Mouse (Mus musculus) limb, embryonic 15.5 days (tissue): Measurements from ENCODE around the gene Pde6d. TPM values are rescaled to one million over a fixed set of nuclear protein-coding genes. Genes with fewer than 3 reads are reported as not detected.

ENCODE experiments used
- ATAC-seq: fragments of 200-750 bp; cut with Nextera tagmentation; 2 replicates; pipeline ENCODE4 v1.8.0; 2017; ENCODE audit warnings: low read depth, moderate TSS enrichment; ENCODE audit not compliant: insufficient number of reproducible peaks, low FRiP score, low TSS enrichment
- H3K27ac ChIP-seq: fragments of 300-500 bp; sonication (generic); 2 replicates; pipeline ENCODE4 v1.5.1; 2015; ENCODE audit warnings: moderate library complexity, mild to moderate bottlenecking, inconsistent platforms
- H3K27me3 ChIP-seq: fragments of 300-500 bp; sonication (generic); 2 replicates; pipeline ENCODE4 v1.6.1; 2015; ENCODE audit warnings: inconsistent platforms
- H3K36me3 ChIP-seq: fragments of 300-500 bp; sonication (generic); 2 replicates; pipeline ENCODE4 v1.6.1; 2015; ENCODE audit warnings: inconsistent platforms
- H3K4me1 ChIP-seq: fragments of 300-500 bp; sonication (generic); 2 replicates; pipeline ENCODE4 v1.6.1; 2015; ENCODE audit warnings: inconsistent platforms
- H3K4me2 ChIP-seq: fragments of 300-500 bp; sonication (generic); 2 replicates; pipeline ENCODE4 v1.6.1; 2015; ENCODE audit warnings: mild to moderate bottlenecking, inconsistent platforms
- H3K4me3 ChIP-seq: fragments of 300-500 bp; sonication (generic); 2 replicates; pipeline ENCODE4 v1.5.1; 2015; ENCODE audit warnings: mild to moderate bottlenecking, inconsistent platforms
- H3K9ac ChIP-seq: fragments of 300-500 bp; sonication (generic); 2 replicates; pipeline ENCODE4 v1.6.1; 2015; ENCODE audit warnings: inconsistent platforms
- H3K9me3 ChIP-seq: fragments of 300-500 bp; sonication (generic); 2 replicates; pipeline ENCODE4 v1.6.1; 2016; ENCODE audit warnings: inconsistent platforms
- WGBS: fragments of 180-500 bp; shearing (Covaris S2); methylation state at CpG from one replicate; pipeline ENCODE4 v1.1.7; 2015; 5-methylcytosine and 5-hydroxymethylcytosine counted together
- polyA plus RNA-seq: library from polyadenylated mRNA; unstranded; fragments of >200 nt; fragmentation: Nextera tagmentation; extraction: Ambion mirVana; gene quantifications from 2 replicates; pipeline ENCODE4 v1.2.1, GENCODE M21; 2015

Gene Pde6d
- polyA plus RNA-seq, 1 experiment from 2014 or later = 65.5 TPM

GRCm38 (mm10) chr1:86506420-86506819 lies 76.0 kb downstream of the Pde6d start:
- Histone ChIP-seq H3K4me1 (peaks cover 61% of the 10 kb centered on the region), H3K4me2 (no peak overlapping the region), H3K4me3 (no peak overlapping the region), H3K9me3 (no peaks in the 10 kb centered on the region), H3K9ac (no peak overlapping the region), H3K36me3 (no peaks in the 10 kb centered on the region), H3K27me3 (no peaks in the 10 kb centered on the region), H3K27ac (peak overlapping the region; percentile 43; the same call in 1 of the 2 replicates)
- ATAC-seq = no peak
- WGBS = 85% methylated on average over 5 of the region's 5 CpGs

- H3K9me3 ChIP-seq = no peaks in the 10 kb centered on the region
- H3K27ac ChIP-seq = peak overlapping the region; percentile 99
- 0 out of 2 replicates have a peak overlapping the region, but pooled peaks have one; percentile 26 for H3K9ac ChIP-seq
- no peak for ATAC-seq
- peak overlapping the region; percentile 52; the same call in 1 of the 2 replicates for H3K4me3 ChIP-seq
- no peaks in the 10 kb centered on the region for H3K36me3 ChIP-seq
- peaks cover 61% of the 10 kb centered on the region for H3K4me1 ChIP-seq
- H3K27me3 ChIP-seq = no peaks in the 10 kb centered on the region
- H3K4me2 ChIP-seq = peak overlapping the region; percentile 77; the same call in 1 of the 2 replicates
- 70% methylated on average over 1 of the region's 1 CpGs for WGBS
Observed at GRCm38 (mm10) chr1:86505461-86505860, 77.0 kb downstream of the Pde6d start.

- ATAC-seq = no peak
- H3K27me3 ChIP-seq = no peaks in the 10 kb centered on the region
Observed at GRCm38 (mm10) chr1:86504697-86505421, 77.6 kb downstream of the Pde6d start.

GRCm38 (mm10) chr1:86503906-86504696 lies 78.3 kb downstream of the Pde6d start:
- no peaks in the 10 kb centered on the region for H3K27me3 ChIP-seq
- H3K36me3 ChIP-seq = no peaks in the 10 kb centered on the region
- peak overlapping the region; percentile 77 for H3K4me2 ChIP-seq
- under 1% methylated on average over 55 of the region's 64 CpGs for WGBS
- peak overlapping the region; percentile 52 for H3K4me3 ChIP-seq
- peak; percentile 88 for ATAC-seq
- H3K27ac ChIP-seq = peak overlapping the region; percentile 99
- H3K9ac ChIP-seq = peak overlapping the region; percentile 58
- peaks cover 61% of the 10 kb centered on the region for H3K4me1 ChIP-seq
- no peaks in the 10 kb centered on the region for H3K9me3 ChIP-seq

More at GRCm38 (mm10) chr1:86504697-86505421, 77.6 kb downstream of the Pde6d start:
- Histone ChIP-seq H3K36me3 (no peaks in the 10 kb centered on the region), H3K4me2 (peak overlapping the region; percentile 77), H3K4me1 (peaks cover 65% of the 10 kb centered on the region), H3K9ac (peak overlapping the region; percentile 58), H3K9me3 (no peaks in the 10 kb centered on the region), H3K27ac (peak overlapping the region; percentile 99), H3K4me3 (peak overlapping the region; percentile 52)
- 16% methylated on average over 19 of the region's 19 CpGs for WGBS

- no peaks in the 10 kb centered on the region for H3K27me3 ChIP-seq
- no peaks in the 10 kb centered on the region for H3K36me3 ChIP-seq
- H3K9me3 ChIP-seq = no peaks in the 10 kb centered on the region
- peak; percentile 9 for ATAC-seq
- peak overlapping the region; percentile 52 for H3K4me3 ChIP-seq
- H3K4me2 ChIP-seq = peak overlapping the region; percentile 77
- peak overlapping the region; percentile 99 for H3K27ac ChIP-seq
- peak overlapping the region; percentile 58 for H3K9ac ChIP-seq
- peaks cover 66% of the 10 kb centered on the region for H3K4me1 ChIP-seq
- 7% methylated on average over 16 of the region's 16 CpGs for WGBS
Observed at GRCm38 (mm10) chr1:86503165-86503747, 79.2 kb downstream of the Pde6d start.

GRCm38 (mm10) chr1:86502221-86503048 lies 80.0 kb downstream of the Pde6d start:
- no peak overlapping the region for H3K9ac ChIP-seq
- peaks cover 73% of the 10 kb centered on the region for H3K4me1 ChIP-seq
- peak overlapping the region; percentile 99 for H3K27ac ChIP-seq
- H3K27me3 ChIP-seq = no peaks in the 10 kb centered on the region
- H3K9me3 ChIP-seq = no peaks in the 10 kb centered on the region
- H3K4me3 ChIP-seq = no peak overlapping the region
- no peaks in the 10 kb centered on the region for H3K36me3 ChIP-seq
- H3K4me2 ChIP-seq = peak overlapping the region; percentile 15
- ATAC-seq = no peak
- 17% methylated on average over 15 of the region's 17 CpGs for WGBS

- no peak for ATAC-seq
- H3K27ac ChIP-seq = peak overlapping the region; percentile 99
- no peaks in the 10 kb centered on the region for H3K27me3 ChIP-seq
- no peak overlapping the region for H3K4me3 ChIP-seq
- no peaks in the 10 kb centered on the region for H3K36me3 ChIP-seq
- H3K9me3 ChIP-seq = no peaks in the 10 kb centered on the region
- peak overlapping the region; percentile 15 for H3K4me2 ChIP-seq
- 0% methylated on average over 4 of the region's 4 CpGs for WGBS
- peaks cover 75% of the 10 kb centered on the region for H3K4me1 ChIP-seq
- no peak overlapping the region for H3K9ac ChIP-seq
Observed at GRCm38 (mm10) chr1:86501559-86501958, 80.9 kb downstream of the Pde6d start.

GRCm38 (mm10) chr1:86501114-86501532 lies 81.3 kb downstream of the Pde6d start:
- no peak overlapping the region for H3K4me3 ChIP-seq
- H3K36me3 ChIP-seq = no peaks in the 10 kb centered on the region
- peaks cover 71% of the 10 kb centered on the region for H3K4me1 ChIP-seq
- no peaks in the 10 kb centered on the region for H3K9me3 ChIP-seq
- H3K9ac ChIP-seq = no peak overlapping the region
- peak overlapping the region; percentile 99 for H3K27ac ChIP-seq
- no peak for ATAC-seq
- H3K4me2 ChIP-seq = no peak overlapping the region
- H3K27me3 ChIP-seq = no peaks in the 10 kb centered on the region
- WGBS = 24% methylated on average over 6 of the region's 6 CpGs

GRCm38 (mm10) chr1:86500681-86501080 lies 81.7 kb downstream of the Pde6d start:
- H3K27ac ChIP-seq = peak overlapping the region; percentile 99; the same call in 1 of the 2 replicates
- WGBS = 74% methylated on average over 4 of the region's 4 CpGs

GRCm38 (mm10) chr1:86499903-86500302 lies 82.5 kb downstream of the Pde6d start:
- Histone ChIP-seq H3K4me3 (no peak overlapping the region), H3K27ac (no peak overlapping the region), H3K4me1 (peaks cover 61% of the 10 kb centered on the region), H3K9ac (no peak overlapping the region), H3K4me2 (no peak overlapping the region), H3K9me3 (no peaks in the 10 kb centered on the region), H3K27me3 (no peaks in the 10 kb centered on the region), H3K36me3 (no peaks in the 10 kb centered on the region)
- no peak for ATAC-seq
- 37% methylated on average over 3 of the region's 3 CpGs for WGBS

More at GRCm38 (mm10) chr1:86500681-86501080, 81.7 kb downstream of the Pde6d start:
- Histone ChIP-seq H3K9me3 (no peaks in the 10 kb centered on the region), H3K27me3 (no peaks in the 10 kb centered on the region), H3K9ac (no peak overlapping the region), H3K36me3 (no peaks in the 10 kb centered on the region), H3K4me3 (no peak overlapping the region), H3K4me1 (peaks cover 69% of the 10 kb centered on the region), H3K4me2 (no peak overlapping the region)
- ATAC-seq = no peak

- 0 out of 2 replicates have a peak overlapping the region, but pooled peaks have one; percentile 28 for H3K27ac ChIP-seq
- H3K9ac ChIP-seq = no peak overlapping the region
- no peak overlapping the region for H3K4me2 ChIP-seq
- 53% methylated on average over 1 of the region's 1 CpGs for whole genome bisulfite sequencing
- H3K4me3 ChIP-seq = no peak overlapping the region
- no peaks in the 10 kb centered on the region for H3K27me3 ChIP-seq
- H3K9me3 ChIP-seq = no peaks in the 10 kb centered on the region
- H3K36me3 ChIP-seq = no peaks in the 10 kb centered on the region
- peaks cover 52% of the 10 kb centered on the region for H3K4me1 ChIP-seq
- no peak for ATAC-seq
Observed at GRCm38 (mm10) chr1:86498611-86499010, 83.8 kb downstream of the Pde6d start.
